Mouse (Mus musculus) layer of hippocampus, adult 8-10 months (tissue): ENCODE data around the gene Mrps9. TPM values are rescaled to one million over a fixed set of nuclear protein-coding genes. Genes with fewer than 3 reads are reported as not detected.
A peak's percentile ranks its signal among the peaks of the same experiment; 100 is the strongest.
"Not testable (repeated sequence)": the region's sequence is repeated elsewhere in the genome, so short reads cannot be mapped to it uniquely, and the experiment has no call there.

Experiments
- DNase-seq, 2 experiments: peaks; one replicate each; pipeline ENCODE4 v3.0.0; 2022; ENCODE audit warnings: low spot score in 2 of 2
- total RNA-seq, 4 experiments: library from RNA; stranded (reverse); gene quantifications; 2 replicates each; pipeline ENCODE4 v1.2.4; 2022

The Mrps9 gene
- total RNA-seq, result 10 to 100 TPM; 40.0 to 49.9 (median 46.9) TPM

- DNase-seq, result peak; percentile 95 to 97
These were observed at the start of gene Mrps9 for GRCm38 (mm10) chr1:42850663-42851397. Gene Mrps9, plus strand, starts transcription at chr1:42851233.

DNA sequence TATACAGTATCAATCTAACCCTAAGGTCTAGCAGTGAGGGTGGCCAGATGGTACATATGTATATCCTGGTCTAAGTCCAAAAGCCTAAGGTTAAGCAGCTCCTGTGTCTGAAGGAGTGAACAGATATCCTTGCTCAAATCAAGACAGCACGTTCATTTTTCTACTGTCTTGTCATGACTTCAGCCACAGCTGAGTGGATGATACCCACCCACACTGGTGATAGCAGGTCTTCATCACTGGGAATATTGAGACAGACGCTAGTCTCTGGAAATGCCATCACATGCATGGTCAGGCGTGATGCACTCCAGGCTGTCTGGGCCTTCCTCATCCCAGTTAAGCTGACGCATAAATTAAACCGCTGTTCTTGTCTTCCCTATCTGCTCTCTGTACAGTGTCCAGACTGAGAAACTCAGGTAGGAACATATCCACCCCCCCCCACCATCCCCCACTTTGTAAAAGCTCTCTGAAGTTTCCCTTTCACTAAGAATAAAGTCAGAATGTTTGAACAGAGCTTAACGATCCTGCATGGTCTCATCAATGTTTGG lies 37.7 kb upstream of the Mrps9 start:
- DNase-seq, result no peak

GRCm38 (mm10) chr1:42814798-42815619 lies 36.0 kb upstream of the Mrps9 start:
- DNase-seq, result no peak

DNA sequence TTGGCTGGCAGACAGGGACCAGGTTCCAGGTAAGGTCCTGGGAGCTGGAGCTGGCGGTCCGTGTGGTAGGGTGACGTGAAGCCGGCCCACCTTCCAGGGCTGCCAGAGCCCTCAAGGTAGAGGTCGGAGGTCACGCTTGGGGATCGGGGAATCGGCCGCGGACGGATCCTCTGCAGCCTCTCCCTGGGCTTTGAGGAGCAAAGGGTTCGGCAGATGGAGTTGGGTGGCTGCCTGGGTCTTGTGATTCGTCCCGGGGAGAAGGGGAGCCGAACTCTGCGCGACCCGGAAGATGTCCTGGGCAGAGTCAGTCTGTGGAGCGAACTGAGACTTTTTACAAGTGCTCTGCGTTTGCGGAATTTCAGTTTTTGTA lies 350 bp downstream of the Mrps9 start:
- no peak for DNase-seq

- DNase-seq, result no peak
These were observed 777 bp downstream of the Mrps9 start for GRCm38 (mm10) chr1:42851810-42852209.

GRCm38 (mm10) chr1:42864719-42865250 lies 13.8 kb downstream of the Mrps9 start:
- DNase-seq, result no peak

GRCm38 (mm10) chr1:42865336-42865939 lies 14.4 kb downstream of the Mrps9 start:
- no peak for DNase-seq

- DNase-seq, result no peak
These were observed 15.0 kb downstream of the Mrps9 start for GRCm38 (mm10) chr1:42865986-42866385.

DNA sequence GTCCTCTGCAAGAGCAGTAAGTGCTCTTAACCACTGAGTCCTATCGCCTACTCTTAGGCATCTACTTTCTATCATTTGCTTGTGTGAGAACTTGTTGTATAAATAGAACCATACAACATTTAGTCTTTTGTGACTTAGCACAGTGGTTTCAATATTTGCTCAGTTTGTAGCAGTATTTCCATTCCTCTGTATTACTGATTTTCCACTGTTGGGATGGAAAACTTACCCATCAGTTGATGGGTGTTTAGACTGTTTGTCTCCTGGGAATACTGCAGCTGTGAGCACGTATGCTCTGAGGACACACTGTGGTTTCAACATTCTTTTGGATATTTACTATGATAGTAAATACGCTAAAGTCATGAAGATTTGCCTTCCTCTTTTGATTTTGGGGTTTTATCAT lies 16.2 kb downstream of the Mrps9 start:
- no peak for DNase-seq

GRCm38 (mm10) chr1:42874174-42874573 lies 23.1 kb downstream of the Mrps9 start:
- DNase-seq, result no peak

DNA sequence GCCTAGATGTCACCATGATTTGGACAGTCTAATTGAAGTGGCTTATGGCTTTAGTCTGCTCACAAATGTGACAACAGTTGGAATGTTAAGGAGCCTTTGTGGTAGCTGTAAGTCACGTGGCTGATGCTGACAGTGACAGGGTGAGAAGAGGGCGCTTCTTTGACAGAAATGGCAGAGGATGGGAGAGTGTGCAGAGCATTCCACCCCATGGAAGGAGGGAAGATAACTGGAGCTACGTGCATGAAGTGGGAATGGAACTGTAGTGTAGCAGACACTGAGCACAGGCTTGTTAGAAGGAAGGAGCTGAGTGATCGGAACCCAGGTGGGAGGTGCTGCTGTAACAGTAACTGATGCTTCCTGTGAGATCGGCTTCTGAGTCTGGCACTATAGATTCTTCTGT lies 24.2 kb downstream of the Mrps9 start:
- no peak for DNase-seq

- no peak for DNase-seq
These were observed 25.5 kb downstream of the Mrps9 start for GRCm38 (mm10) chr1:42876463-42877093.

DNA sequence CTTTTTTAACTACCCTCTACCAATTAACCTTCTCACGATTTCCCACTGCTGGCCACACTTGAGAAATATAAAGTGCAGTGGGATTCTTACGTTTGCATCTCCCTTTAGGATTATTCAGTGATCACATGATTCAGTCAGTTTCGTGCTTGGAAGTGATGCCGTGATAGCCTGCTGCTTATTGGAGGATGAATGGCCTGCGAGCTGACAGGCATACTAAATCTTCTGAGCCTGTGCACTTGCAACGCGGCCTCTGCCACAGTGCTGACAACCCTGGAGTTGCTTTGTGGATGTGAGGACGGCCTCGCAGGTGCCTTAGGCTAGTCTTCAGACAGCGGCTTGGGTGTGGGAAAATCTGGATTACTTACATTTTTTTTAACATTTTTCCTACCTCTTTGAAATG lies 26.2 kb downstream of the Mrps9 start:
- DNase-seq, result no peak

GRCm38 (mm10) chr1:42878851-42879250 lies 27.8 kb downstream of the Mrps9 start:
- DNase-seq, result no peak

DNA sequence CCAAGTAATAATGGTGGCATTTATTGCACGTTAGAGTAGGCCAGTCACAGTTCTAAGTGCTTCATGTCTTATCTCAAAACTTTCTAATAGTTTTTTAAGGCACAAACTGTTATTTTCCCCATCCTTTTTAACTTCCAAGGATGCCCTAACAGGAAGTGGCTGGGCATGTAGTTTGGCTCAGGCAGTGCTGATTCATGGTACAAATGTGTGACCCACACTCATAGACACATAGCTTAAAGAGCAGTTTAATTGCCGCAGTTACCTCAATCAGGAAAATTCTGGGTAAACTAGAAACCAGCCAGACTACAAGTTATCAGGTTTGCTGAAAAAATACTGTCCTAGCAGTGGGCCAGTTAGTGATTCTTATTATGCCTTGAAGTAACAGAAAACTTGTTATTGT lies 31.2 kb downstream of the Mrps9 start:
- DNase-seq, result no peak

GRCm38 (mm10) chr1:42883418-42883817 lies 32.4 kb downstream of the Mrps9 start:
- DNase-seq, result not testable (repeated sequence)

DNA sequence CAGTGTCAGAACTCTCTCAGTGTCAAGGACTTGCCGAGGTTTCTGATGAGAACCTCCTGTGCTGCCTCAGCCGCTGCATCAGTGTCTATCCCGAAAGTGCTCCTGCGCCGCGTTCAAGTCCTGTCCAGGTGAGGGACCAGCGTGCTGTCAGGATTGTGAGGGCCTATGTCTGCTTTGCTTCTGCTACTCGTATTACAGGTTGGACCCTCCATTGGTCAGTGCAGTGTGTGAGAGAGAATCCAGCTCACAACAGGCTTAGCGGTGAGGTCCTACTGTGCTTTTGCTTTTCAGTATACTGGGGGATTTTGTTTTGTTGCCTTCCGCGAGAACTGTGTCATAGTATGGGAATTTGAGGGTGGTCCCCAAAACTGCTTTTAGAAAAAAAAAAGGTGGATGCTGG lies 36.8 kb downstream of the Mrps9 start:
- no peak for DNase-seq

- no peak for DNase-seq
These were observed 37.7 kb downstream of the Mrps9 start for GRCm38 (mm10) chr1:42888541-42889349.

DNA sequence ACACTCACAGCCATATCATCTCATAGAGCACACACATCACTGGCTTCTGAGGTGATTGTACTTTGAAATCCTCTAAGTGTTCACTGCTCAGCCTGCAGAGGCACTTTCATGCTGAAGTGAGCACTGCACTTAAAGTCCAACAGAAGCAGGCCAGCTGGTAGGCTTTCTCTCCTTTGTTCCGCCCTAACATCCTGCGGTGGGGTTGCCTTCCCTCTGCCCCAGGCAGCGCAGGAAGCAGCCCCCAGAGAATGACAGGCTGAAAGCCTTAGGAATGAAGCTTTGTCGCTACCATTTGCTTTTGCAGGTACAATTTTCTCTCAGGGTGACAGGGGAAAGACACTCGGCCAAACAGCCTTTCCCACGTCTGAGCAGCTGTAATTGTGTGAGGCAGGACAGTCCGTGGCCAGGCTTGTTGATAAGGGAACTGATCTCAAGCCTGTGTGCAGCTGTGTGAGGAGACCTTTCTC lies 38.4 kb downstream of the Mrps9 start:
- DNase-seq, result no peak

- no peak for DNase-seq
These were observed 43.7 kb downstream of the Mrps9 start for GRCm38 (mm10) chr1:42894695-42895094.
